Mouse (Mus musculus): ENCODE measurements at regions not wholly inside any gene's neighbourhood (a gene's known extent, or its start where the extent isn't known, plus 50 kb on each side); places are given as distances from the start of the nearest gene placed in this dataset.

DNA sequence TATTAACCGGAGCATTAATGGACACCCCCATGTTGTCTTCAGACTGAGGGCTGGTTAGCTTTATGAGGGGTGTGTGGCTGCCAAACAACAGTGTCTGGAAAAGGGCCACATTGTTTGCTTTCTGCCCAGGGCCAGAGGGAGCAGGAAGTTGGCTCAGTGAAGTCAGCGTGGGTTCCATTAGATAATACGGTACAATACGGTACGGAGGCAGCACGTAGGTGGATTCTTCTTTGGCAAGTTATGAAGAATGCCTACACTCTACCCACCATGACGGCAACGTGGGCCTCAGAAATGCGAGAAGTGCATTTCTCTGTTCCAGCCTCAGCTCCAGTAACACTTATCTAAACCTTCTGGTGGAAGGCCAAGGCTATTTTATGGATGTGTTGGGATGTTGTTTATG, 108.2 kb downstream of the Gm10260 start:
- H3K36me3 ChIP-seq (ENCODE audit: control insufficient read depth, insufficient read depth), result no peaks in the 10 kb centered on the region
- no peak overlapping the region for H3ac ChIP-seq (ENCODE audit: control insufficient read depth, insufficient read length, low read depth)
- H3K79me2 ChIP-seq (ENCODE audit: control insufficient read depth, insufficient read depth), result no peaks in the 10 kb centered on the region
- H3K27me3 ChIP-seq (ENCODE audit: control insufficient read depth, insufficient read depth, insufficient read length), result no peaks in the 10 kb centered on the region
- no peak for TF ChIP-seq CEBPB (IDR thresholded peaks at IDR 0.05; ENCODE audit: low read depth)
- no peak for TF ChIP-seq MYOD1 (IDR thresholded peaks at IDR 0.05; ENCODE audit: control insufficient read depth, insufficient read length, low read depth)
- TF ChIP-seq MYOG (IDR thresholded peaks at IDR 0.05; ENCODE audit: control insufficient read depth, extremely low read depth, insufficient read length), result no peak
- no peak for TF ChIP-seq FOSL1 (IDR thresholded peaks at IDR 0.05; ENCODE audit: insufficient read depth, low read length, poor library complexity, severe bottlenecking)
- no peak for TF ChIP-seq MAX (IDR thresholded peaks at IDR 0.05)
- no peak for TF ChIP-seq CTCF (IDR thresholded peaks at IDR 0.05; ENCODE audit: control insufficient read depth, insufficient read depth, insufficient read length)
- no peak for TF ChIP-seq USF1 (IDR thresholded peaks at IDR 0.05; ENCODE audit: low read depth)
- no peak overlapping the region for H3K4me3 ChIP-seq (ENCODE audit: insufficient read depth, poor library complexity, severe bottlenecking)
- no peaks in the 10 kb centered on the region for H3K79me3 ChIP-seq (ENCODE audit: low read depth)

DNA sequence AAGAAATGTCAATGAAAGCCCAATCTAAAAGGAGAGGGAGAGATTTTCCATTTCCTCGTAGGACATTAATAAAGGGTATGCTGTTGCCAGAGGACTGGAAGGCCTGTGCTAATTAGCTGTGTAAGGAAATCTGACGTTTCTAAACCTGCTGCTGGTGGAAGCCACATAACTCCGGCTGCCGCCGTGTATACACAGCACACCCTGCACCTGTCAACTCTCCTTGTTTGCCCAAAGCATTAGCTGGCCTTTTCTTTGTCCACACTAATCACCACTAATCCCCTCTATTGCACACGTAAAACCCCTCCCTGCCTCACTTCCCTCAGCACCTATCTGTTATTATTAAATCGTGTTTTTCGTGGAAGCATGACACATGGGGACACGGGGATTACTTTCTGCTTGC, 108.7 kb downstream of the Gm10260 start:
- Histone ChIP-seq H3K79me2 (ENCODE audit: control insufficient read depth, insufficient read depth) (no peaks in the 10 kb centered on the region), H3K27me3 (ENCODE audit: control insufficient read depth, insufficient read depth, insufficient read length) (no peaks in the 10 kb centered on the region), H3K4me3 (ENCODE audit: insufficient read depth, poor library complexity, severe bottlenecking) (no peak overlapping the region), H3K36me3 (ENCODE audit: control insufficient read depth, insufficient read depth) (no peaks in the 10 kb centered on the region), H3K79me3 (ENCODE audit: low read depth) (no peaks in the 10 kb centered on the region), H3ac (ENCODE audit: control insufficient read depth, insufficient read length, low read depth) (no peak overlapping the region)
- TF ChIP-seq CTCF (IDR thresholded peaks at IDR 0.05; ENCODE audit: control insufficient read depth, insufficient read depth, insufficient read length) (no peak), MYOD1 (IDR thresholded peaks at IDR 0.05; ENCODE audit: control insufficient read depth, insufficient read length, low read depth) (no peak), USF1 (IDR thresholded peaks at IDR 0.05; ENCODE audit: low read depth) (no peak), MYOG (IDR thresholded peaks at IDR 0.05; ENCODE audit: control insufficient read depth, extremely low read depth, insufficient read length) (no peak), MAX (IDR thresholded peaks at IDR 0.05) (no peak), FOSL1 (IDR thresholded peaks at IDR 0.05; ENCODE audit: insufficient read depth, low read length, poor library complexity, severe bottlenecking) (no peak), CEBPB (IDR thresholded peaks at IDR 0.05; ENCODE audit: low read depth) (no peak)

DNA sequence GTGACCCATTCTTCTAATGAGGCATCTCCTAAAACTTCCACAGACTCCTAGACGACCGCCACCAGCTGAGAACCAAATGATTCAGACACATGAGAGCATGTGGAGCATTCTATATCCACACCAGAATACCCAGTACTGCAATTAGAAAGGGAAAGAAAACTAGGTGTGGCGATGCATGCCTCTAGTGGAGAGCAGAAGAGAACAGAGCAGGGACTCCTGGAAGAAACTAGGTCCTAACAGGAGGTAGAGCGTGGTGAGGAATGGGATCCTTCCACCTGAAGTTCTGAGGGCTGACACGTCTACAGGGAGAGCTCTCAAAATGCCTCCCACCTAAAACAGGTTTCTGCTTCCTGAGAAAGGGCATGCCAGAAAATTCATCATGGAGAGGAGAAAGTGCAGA, 109.3 kb downstream of the Gm10260 start:
- H3K79me3 ChIP-seq (ENCODE audit: low read depth), result no peaks in the 10 kb centered on the region
- H3K79me2 ChIP-seq (ENCODE audit: control insufficient read depth, insufficient read depth), result no peaks in the 10 kb centered on the region
- H3ac ChIP-seq (ENCODE audit: control insufficient read depth, insufficient read length, low read depth), result no peak overlapping the region
- H3K27me3 ChIP-seq (ENCODE audit: control insufficient read depth, insufficient read depth, insufficient read length), result no peaks in the 10 kb centered on the region
- no peaks in the 10 kb centered on the region for H3K36me3 ChIP-seq (ENCODE audit: control insufficient read depth, insufficient read depth)
- H3K4me3 ChIP-seq (ENCODE audit: insufficient read depth, poor library complexity, severe bottlenecking), result no peak overlapping the region
- no peak for TF ChIP-seq MYOG (IDR thresholded peaks at IDR 0.05; ENCODE audit: control insufficient read depth, extremely low read depth, insufficient read length)
- no peak for TF ChIP-seq USF1 (IDR thresholded peaks at IDR 0.05; ENCODE audit: low read depth)
- TF ChIP-seq FOSL1 (IDR thresholded peaks at IDR 0.05; ENCODE audit: insufficient read depth, low read length, poor library complexity, severe bottlenecking), result no peak
- TF ChIP-seq CTCF (IDR thresholded peaks at IDR 0.05; ENCODE audit: control insufficient read depth, insufficient read depth, insufficient read length), result no peak
- TF ChIP-seq MAX (IDR thresholded peaks at IDR 0.05), result no peak

DNA sequence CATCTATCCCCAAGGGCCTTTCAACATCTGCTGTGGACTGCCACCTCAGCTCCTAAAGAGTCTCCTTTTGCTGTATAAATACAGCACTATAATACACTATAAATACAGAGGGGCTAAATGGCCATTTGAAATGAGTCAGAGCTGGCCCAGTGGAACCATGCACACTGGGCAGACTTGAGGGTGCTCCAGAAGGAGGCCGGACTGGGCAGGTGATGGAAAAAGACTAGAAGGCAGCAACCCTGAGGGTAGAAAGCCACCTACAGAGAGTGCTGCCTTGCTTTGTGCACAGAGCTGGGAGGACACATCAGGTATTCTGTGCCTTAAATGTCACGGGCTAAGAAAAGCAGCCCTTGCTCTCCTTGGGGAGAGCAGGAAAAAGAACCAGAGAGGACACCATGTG, 110.2 kb downstream of the Gm10260 start:
- TF ChIP-seq MAX (IDR thresholded peaks at IDR 0.05) (no peak), MYOD1 (IDR thresholded peaks at IDR 0.05; ENCODE audit: control insufficient read depth, insufficient read length, low read depth) (no peak), MYOG (IDR thresholded peaks at IDR 0.05; ENCODE audit: control insufficient read depth, extremely low read depth, insufficient read length) (no peak), FOSL1 (IDR thresholded peaks at IDR 0.05; ENCODE audit: insufficient read depth, low read length, poor library complexity, severe bottlenecking) (no peak), USF1 (IDR thresholded peaks at IDR 0.05; ENCODE audit: low read depth) (no peak), CEBPB (IDR thresholded peaks at IDR 0.05; ENCODE audit: low read depth) (no peak), CTCF (IDR thresholded peaks at IDR 0.05; ENCODE audit: control insufficient read depth, insufficient read depth, insufficient read length) (no peak)
- H3K36me3 ChIP-seq (ENCODE audit: control insufficient read depth, insufficient read depth), result no peaks in the 10 kb centered on the region
- H3ac ChIP-seq (ENCODE audit: control insufficient read depth, insufficient read length, low read depth), result no peak overlapping the region
- H3K27me3 ChIP-seq (ENCODE audit: control insufficient read depth, insufficient read depth, insufficient read length), result no peaks in the 10 kb centered on the region
- no peaks in the 10 kb centered on the region for H3K79me3 ChIP-seq (ENCODE audit: low read depth)
- no peaks in the 10 kb centered on the region for H3K79me2 ChIP-seq (ENCODE audit: control insufficient read depth, insufficient read depth)
- no peak overlapping the region for H3K4me3 ChIP-seq (ENCODE audit: insufficient read depth, poor library complexity, severe bottlenecking)

DNA sequence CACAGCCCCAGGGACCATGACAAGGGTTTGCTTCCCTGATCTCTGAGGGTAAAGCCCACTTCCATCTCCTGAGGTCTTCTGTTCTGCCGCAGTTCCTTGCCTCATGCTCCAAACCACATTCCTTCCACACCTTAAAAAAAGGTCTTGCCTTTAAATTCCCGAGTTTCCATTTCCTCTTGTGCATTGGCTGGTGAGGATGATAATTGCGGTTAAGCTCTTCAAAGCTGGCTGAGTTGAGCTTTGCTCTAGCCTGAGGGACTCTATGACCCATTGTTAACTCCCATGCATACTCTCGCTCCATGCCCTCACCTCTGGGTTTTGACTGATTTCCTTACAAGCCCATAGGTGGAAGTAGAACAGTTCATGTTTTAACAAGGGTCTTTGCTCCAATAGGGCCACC, 112.9 kb downstream of the Gm10260 start:
- Histone ChIP-seq H3K36me3 (ENCODE audit: control insufficient read depth, insufficient read depth) (no peaks in the 10 kb centered on the region), H3K4me3 (ENCODE audit: insufficient read depth, poor library complexity, severe bottlenecking) (no peak overlapping the region)
- TF ChIP-seq MYOG (IDR thresholded peaks at IDR 0.05; ENCODE audit: control insufficient read depth, extremely low read depth, insufficient read length) (no peak), MAX (IDR thresholded peaks at IDR 0.05) (no peak)

DNA sequence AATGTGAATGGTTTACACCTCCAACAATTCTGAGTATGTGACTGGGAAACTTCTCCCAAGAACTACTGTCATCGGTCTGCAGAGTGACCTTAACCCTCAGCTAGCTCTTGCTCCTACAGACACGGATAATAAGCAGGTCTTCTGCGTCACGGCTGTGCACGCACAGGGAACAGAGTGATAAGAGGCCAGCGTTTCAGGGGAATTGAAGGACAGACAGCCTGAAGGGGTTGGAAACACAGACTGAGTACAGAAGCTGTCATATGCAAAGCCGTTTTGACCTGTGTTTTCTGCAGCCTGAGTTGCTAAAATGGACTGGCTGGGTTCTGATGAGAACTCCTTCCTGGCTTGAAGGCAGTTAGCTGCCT, 114.4 kb downstream of the Gm10260 start:
- Histone ChIP-seq H3K4me3 (ENCODE audit: insufficient read depth, poor library complexity, severe bottlenecking) (no peak overlapping the region), H3K79me3 (ENCODE audit: low read depth) (no peaks in the 10 kb centered on the region), H3ac (ENCODE audit: control insufficient read depth, insufficient read length, low read depth) (no peak overlapping the region), H3K27me3 (ENCODE audit: control insufficient read depth, insufficient read depth, insufficient read length) (no peaks in the 10 kb centered on the region), H3K79me2 (ENCODE audit: control insufficient read depth, insufficient read depth) (no peaks in the 10 kb centered on the region), H3K36me3 (ENCODE audit: control insufficient read depth, insufficient read depth) (no peaks in the 10 kb centered on the region)
- TF ChIP-seq MAX (IDR thresholded peaks at IDR 0.05), result no peak
- no peak for TF ChIP-seq MYOD1 (IDR thresholded peaks at IDR 0.05; ENCODE audit: control insufficient read depth, insufficient read length, low read depth)
- no peak for TF ChIP-seq CTCF (IDR thresholded peaks at IDR 0.05; ENCODE audit: control insufficient read depth, insufficient read depth, insufficient read length)
- no peak for TF ChIP-seq CEBPB (IDR thresholded peaks at IDR 0.05; ENCODE audit: low read depth)
- no peak for TF ChIP-seq USF1 (IDR thresholded peaks at IDR 0.05; ENCODE audit: low read depth)
- no peak for TF ChIP-seq MYOG (IDR thresholded peaks at IDR 0.05; ENCODE audit: control insufficient read depth, extremely low read depth, insufficient read length)
- TF ChIP-seq FOSL1 (IDR thresholded peaks at IDR 0.05; ENCODE audit: insufficient read depth, low read length, poor library complexity, severe bottlenecking), result no peak

More for the DNA sequence above, 112.9 kb downstream of the Gm10260 start:
- Histone ChIP-seq H3K79me2 (ENCODE audit: control insufficient read depth, insufficient read depth) (no peaks in the 10 kb centered on the region), H3K79me3 (ENCODE audit: low read depth) (no peaks in the 10 kb centered on the region), H3ac (ENCODE audit: control insufficient read depth, insufficient read length, low read depth) (no peak overlapping the region), H3K27me3 (ENCODE audit: control insufficient read depth, insufficient read depth, insufficient read length) (no peaks in the 10 kb centered on the region)

Measured in C2C12 (cell line).